Mouse (Mus musculus): ENCODE results near the gene Milr1. TPM values are rescaled to one million over a fixed set of nuclear protein-coding genes. Genes with fewer than 3 reads are reported as not detected.
"Not testable (repeated sequence)": the region's sequence is repeated elsewhere in the genome, so short reads cannot be mapped to it uniquely, and the experiment has no call there.

Gene Milr1
- total RNA-seq, 2 experiments from 2014 or later, result not detected

- TF ChIP-seq CTCF (conservative IDR thresholded peaks at IDR 0.05), result no peak
- no peak overlapping the region for H3K27ac ChIP-seq
Measured at GRCm38 (mm10) chr11:106782841-106783764, 32.1 kb downstream of the Milr1 start.

GRCm38 (mm10) chr11:106784476-106784875, 33.5 kb downstream of the Milr1 start:
- no peak for DNase-seq (ENCODE audit: low spot score in 2 of 2)
- H3K27ac ChIP-seq, result no peak overlapping the region
- no peak overlapping the region; the same call in 1 of the 2 replicates for H3K4me3 ChIP-seq
- no peak for TF ChIP-seq CTCF (conservative IDR thresholded peaks at IDR 0.05)

More at GRCm38 (mm10) chr11:106782841-106783764, 32.1 kb downstream of the Milr1 start:
- no peak overlapping the region; the same call in 1 of the 2 replicates for H3K4me3 ChIP-seq
- DNase-seq (ENCODE audit: low spot score in 2 of 2), result no peak

DNA sequence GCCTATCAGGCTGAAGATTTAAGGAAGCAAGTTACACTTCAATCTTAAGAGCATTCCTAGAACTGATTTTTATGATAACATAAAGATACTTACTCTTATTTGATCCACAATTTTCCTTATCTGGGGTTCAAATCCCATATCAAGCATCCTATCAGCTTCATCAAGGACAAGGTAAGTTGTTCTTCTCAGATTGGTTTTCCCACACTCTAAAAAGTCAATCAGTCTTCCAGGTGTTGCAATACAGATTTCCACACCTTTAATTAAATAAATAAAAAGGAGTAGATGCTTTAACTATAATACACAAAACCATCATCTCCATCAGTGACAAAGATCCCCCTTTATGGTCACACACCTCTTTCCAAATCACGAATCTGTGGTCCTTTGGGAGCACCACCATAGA, 34.0 kb downstream of the Milr1 start:
- Histone ChIP-seq H3K27ac (no peak overlapping the region), H3K4me3 (peak overlapping the region; percentile 32)
- no peak for DNase-seq (ENCODE audit: low spot score in 2 of 2)
- TF ChIP-seq CTCF (conservative IDR thresholded peaks at IDR 0.05), result no peak

DNA sequence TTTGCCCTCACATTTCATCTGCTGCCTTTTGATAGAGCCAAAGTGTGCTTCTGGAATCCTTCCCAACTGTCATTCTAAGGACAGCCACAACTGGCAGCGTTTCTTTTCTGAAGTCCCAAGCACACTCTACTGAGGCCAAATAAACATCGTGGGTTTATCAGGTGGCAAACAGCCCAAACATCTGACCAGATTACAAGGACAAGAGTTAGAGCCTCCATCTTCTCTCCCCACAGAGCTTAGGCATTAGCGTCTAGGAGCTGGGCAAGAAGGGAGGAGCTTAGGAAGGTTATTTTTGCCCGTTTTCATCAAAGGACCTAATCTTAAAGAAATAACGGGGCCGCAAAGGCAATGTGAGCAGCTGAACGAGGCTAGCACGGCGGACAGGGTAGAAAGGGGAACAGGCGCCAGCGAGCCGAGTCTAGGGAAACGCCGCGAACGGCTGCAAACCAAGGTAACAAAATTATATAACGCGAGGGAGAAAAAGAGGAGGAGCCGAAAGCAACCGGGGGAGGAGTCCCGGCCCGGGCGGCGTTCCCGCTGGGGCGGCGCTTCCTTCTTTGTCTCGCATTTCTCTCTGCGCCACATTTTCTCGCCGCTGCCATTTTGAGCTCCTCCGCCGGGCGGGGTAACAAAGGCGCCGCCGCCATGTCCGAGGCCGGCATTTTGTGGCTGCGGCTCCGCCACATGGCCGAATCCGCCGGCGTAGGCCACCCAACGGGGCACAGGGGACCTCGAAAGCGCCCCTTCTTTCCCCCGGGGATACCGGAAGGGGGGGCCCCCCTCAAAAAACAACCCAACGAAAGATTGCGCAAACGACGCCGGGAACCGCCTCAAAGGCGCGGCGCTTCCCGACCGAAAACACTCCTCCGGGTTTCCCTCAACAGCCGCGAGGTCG, 36.4 kb downstream of the Milr1 start:
- DNase-seq (ENCODE audit: low spot score in 2 of 2), result peak; percentile 88 to 91
- peak overlapping the region; percentile 89 for H3K4me3 ChIP-seq
- peak overlapping the region; percentile 100 for H3K27ac ChIP-seq
- 0 out of 2 replicates have a peak, but pooled peaks have one; percentile 16 for TF ChIP-seq CTCF (conservative IDR thresholded peaks at IDR 0.05)

DNA sequence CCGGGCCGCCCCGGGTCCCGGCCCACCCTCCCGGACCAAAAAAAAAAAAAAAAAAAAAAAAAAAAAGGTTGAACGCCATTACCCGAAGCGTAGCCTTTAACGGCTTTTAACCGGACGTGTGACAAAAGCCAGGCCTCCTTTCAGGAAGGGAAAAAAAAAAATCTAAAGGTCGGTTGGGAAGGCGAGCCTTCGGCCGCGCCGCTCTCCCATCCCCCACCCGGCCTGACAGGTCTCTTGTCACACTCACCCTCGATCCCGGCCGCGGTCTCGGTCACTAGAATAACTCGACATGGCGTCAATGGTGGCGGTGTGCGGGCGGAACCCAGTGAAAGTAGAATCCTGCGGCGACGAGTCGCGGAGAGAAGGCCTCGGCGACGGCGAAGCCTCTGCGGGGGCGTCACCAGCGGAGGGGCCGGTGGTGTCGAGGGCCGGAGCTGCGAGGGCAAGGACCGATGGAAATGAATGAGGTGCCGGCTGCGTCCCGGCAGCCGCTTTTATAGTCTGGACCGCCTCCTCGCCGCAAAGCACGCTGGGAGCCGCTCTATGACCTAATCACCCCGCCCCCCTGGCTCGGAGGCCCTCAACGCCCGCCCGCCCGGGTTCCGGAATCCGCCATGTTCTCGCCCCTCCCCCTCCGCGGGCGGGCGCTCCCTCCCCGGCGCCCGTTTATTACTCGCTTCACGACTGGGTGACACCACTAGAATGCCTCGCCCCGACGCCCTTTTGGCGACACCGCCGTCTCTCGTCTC, 37.2 kb downstream of the Milr1 start:
- peak overlapping the region; percentile 100 for H3K27ac ChIP-seq
- H3K4me3 ChIP-seq, result peak overlapping the region; percentile 89
- no peak for TF ChIP-seq CTCF (conservative IDR thresholded peaks at IDR 0.05)
- peak; percentile 97 to 99 for DNase-seq (ENCODE audit: low spot score in 2 of 2)

DNA sequence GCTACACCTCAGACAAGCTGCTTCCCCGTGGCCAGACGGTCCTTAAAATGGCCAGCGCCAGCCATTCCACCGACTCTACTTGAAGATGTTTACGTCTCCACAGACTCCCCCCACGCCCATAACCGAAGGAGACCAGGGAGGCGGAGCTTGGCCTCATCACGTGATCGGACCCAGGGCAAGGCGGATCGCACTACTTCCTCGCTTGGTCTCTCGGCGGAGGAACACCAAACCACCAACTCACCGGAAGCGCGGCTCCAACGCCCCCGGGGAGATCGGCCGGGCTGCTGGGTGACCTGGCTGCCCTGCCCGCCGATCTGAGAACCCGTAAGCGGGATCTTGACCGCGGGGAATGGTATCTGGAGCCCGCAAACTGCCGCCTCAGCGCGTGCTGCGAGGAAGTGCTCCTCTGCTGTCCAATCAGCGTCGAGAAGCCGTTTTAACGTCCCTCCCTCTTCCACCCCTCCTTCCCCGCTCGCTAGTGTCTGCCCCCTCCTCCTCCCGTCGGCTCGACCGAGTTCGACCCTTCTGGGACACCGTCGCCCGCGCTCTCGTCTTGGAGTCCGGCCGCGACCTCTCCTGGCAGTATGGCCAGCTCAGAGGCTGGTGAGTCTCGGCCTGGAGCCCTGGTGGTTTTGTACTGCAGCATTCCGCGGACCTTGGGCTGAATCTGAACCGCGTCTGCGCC, 37.9 kb downstream of the Milr1 start, which contains the start of the genes Ddx5 and Cep95:
Gene Ddx5 (minus strand): TSS at position 411 of the 685 bp plus-strand sequence.
Gene Cep95 (plus strand): TSS at position 478 of the 685 bp plus-strand sequence.
- H3K4me3 ChIP-seq, result peak within 1 kb of the TSS; percentile 89
- peak; percentile 36 for TF ChIP-seq CTCF (conservative IDR thresholded peaks at IDR 0.05)
- DNase-seq (ENCODE audit: low spot score in 2 of 2), result peak; percentile 90 to 96

GRCm38 (mm10) chr11:106789649-106790048, 38.6 kb downstream of the Milr1 start:
- peak overlapping the region; percentile 89 for H3K4me3 ChIP-seq
- no peak for DNase-seq (ENCODE audit: low spot score in 2 of 2)
- no peak for TF ChIP-seq CTCF (conservative IDR thresholded peaks at IDR 0.05)
- peak overlapping the region; percentile 100 for H3K27ac ChIP-seq

More for the DNA sequence above, 37.9 kb downstream of the Milr1 start, which contains the start of the genes Ddx5 and Cep95:
- H3K27ac ChIP-seq, result peak within 1 kb of the TSS; percentile 100

GRCm38 (mm10) chr11:106793846-106794245, 42.8 kb downstream of the Milr1 start:
- Histone ChIP-seq H3K4me3 (no peak overlapping the region), H3K27ac (no peak overlapping the region)
- TF ChIP-seq CTCF (conservative IDR thresholded peaks at IDR 0.05), result no peak
- no peak for DNase-seq (ENCODE audit: low spot score in 2 of 2)

- H3K27ac ChIP-seq, result no peak overlapping the region
- no peak for TF ChIP-seq CTCF (conservative IDR thresholded peaks at IDR 0.05)
- no peak for DNase-seq (ENCODE audit: low spot score in 2 of 2)
- H3K4me3 ChIP-seq, result no peak overlapping the region
Measured at GRCm38 (mm10) chr11:106795679-106796078, 44.7 kb downstream of the Milr1 start.

- TF ChIP-seq CTCF (conservative IDR thresholded peaks at IDR 0.05), result no peak
- Histone ChIP-seq H3K4me3 (no peak overlapping the region), H3K27ac (peak overlapping the region; percentile 43; the same call in 1 of the 2 replicates)
- DNase-seq (ENCODE audit: low spot score in 2 of 2), result no peak
Measured at GRCm38 (mm10) chr11:106802069-106802627, 51.1 kb downstream of the Milr1 start.

GRCm38 (mm10) chr11:106807442-106807841, 56.4 kb downstream of the Milr1 start:
- not testable (repeated sequence) for H3K4me3 ChIP-seq; DNase-seq (ENCODE audit: low spot score in 2 of 2)

More at GRCm38 (mm10) chr11:106807442-106807841, 56.4 kb downstream of the Milr1 start:
- not testable (repeated sequence) for H3K27ac ChIP-seq

Measured in layer of hippocampus, adult 2 months (tissue).